Mouse (Mus musculus): ENCODE data around the gene Engase. TPM values are rescaled to one million over a fixed set of nuclear protein-coding genes. Genes with fewer than 3 reads are reported as not detected.

Gene Engase
- polyA plus RNA-seq, 1 experiment, result 8.7 TPM

GRCm38 (mm10) chr11:118517924-118518323, 41.3 kb downstream of the Engase start:
- no peak overlapping the region for H3K4me3 ChIP-seq (ENCODE audit: insufficient read depth, low read depth, low read length)
- no peak overlapping the region for H3K27ac ChIP-seq (replicated peaks; ENCODE audit: low read depth, low read length)
- H3K4me1 ChIP-seq (ENCODE audit: control insufficient read depth, insufficient read depth, insufficient read length, low read length), result no peaks in the 10 kb centered on the region

- H3K4me3 ChIP-seq (ENCODE audit: insufficient read depth, low read depth, low read length), result no peak overlapping the region
- H3K4me1 ChIP-seq (ENCODE audit: control insufficient read depth, insufficient read depth, insufficient read length, low read length), result no peaks in the 10 kb centered on the region
- H3K27ac ChIP-seq (replicated peaks; ENCODE audit: low read depth, low read length), result no peak overlapping the region
Observed at GRCm38 (mm10) chr11:118518743-118519142, 42.1 kb downstream of the Engase start.

DNA sequence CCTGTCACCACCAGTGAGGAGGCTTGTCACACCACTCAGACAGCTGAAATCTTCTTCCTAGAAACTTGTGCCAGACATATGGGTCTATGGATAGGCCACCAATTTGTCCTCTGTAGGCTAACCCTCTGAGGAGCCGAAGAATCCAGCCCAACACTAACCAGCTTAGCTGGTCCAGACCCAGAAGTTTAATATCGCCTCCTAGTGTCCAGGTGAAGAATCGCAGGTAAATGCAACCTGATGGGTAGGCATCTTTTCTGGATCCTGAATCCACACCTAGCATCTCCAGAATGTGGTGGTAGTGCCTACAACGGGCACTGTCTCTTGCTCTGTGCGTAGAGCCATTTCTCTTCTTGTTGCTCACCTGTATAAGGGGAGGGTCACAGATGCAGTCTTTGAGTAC, 43.6 kb downstream of the Engase start:
- no peak overlapping the region for H3K4me3 ChIP-seq (ENCODE audit: insufficient read depth, low read depth, low read length)
- H3K27ac ChIP-seq (replicated peaks; ENCODE audit: low read depth, low read length), result no peak overlapping the region
- no peaks in the 10 kb centered on the region for H3K4me1 ChIP-seq (ENCODE audit: control insufficient read depth, insufficient read depth, insufficient read length, low read length)

DNA sequence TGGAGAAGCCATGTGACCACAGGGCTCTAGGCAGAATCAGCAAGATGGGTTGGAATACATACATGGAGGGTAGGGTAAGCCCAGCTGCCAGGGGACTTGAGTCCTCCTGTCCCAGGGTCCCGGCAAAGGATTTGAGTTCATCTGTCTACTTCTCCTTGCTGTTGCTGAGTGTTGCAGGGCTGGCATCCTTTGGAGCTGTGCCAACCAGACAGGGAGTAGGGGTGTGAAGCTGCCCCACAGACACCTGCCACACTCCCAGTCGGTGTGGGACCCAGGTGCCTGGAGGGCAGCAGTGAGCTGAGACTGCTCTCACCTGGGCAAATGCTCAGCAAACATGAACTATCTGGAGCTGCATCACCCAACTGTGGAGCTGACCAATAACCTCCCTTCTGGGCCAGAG, 44.3 kb downstream of the Engase start:
- Histone ChIP-seq H3K4me3 (ENCODE audit: insufficient read depth, low read depth, low read length) (no peak overlapping the region), H3K27ac (replicated peaks; ENCODE audit: low read depth, low read length) (no peak overlapping the region), H3K4me1 (ENCODE audit: control insufficient read depth, insufficient read depth, insufficient read length, low read length) (no peaks in the 10 kb centered on the region)

- Histone ChIP-seq H3K27ac (replicated peaks; ENCODE audit: low read depth, low read length) (no peak overlapping the region), H3K4me3 (ENCODE audit: insufficient read depth, low read depth, low read length) (no peak overlapping the region), H3K4me1 (ENCODE audit: control insufficient read depth, insufficient read depth, insufficient read length, low read length) (no peaks in the 10 kb centered on the region)
Observed at GRCm38 (mm10) chr11:118523496-118524145, 47.0 kb downstream of the Engase start.

DNA sequence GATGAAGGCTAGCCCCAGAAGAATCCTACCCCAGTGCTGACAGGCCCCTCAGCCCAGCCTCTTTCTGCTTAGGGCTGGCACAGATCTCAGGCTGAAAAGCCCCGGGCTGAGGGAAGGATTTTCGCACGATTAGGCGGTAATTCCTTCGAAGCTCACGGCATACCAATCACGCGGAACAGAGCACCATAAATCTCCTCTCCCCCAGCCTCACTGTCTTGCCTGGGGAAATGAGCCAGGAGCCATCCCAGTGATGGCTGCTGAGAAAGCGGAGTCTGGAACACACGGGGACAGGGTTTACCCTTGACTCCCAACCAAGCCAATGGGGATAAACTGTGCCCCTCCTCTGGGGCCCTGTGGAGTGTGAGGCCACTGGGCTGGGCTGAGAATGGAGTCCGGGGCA, 48.4 kb downstream of the Engase start:
- Histone ChIP-seq H3K27ac (replicated peaks; ENCODE audit: low read depth, low read length) (no peak overlapping the region), H3K4me3 (ENCODE audit: insufficient read depth, low read depth, low read length) (no peak overlapping the region), H3K4me1 (ENCODE audit: control insufficient read depth, insufficient read depth, insufficient read length, low read length) (no peaks in the 10 kb centered on the region)

- H3K4me3 ChIP-seq (ENCODE audit: insufficient read depth, low read depth, low read length), result no peak overlapping the region
- H3K27ac ChIP-seq (replicated peaks; ENCODE audit: low read depth, low read length), result no peak overlapping the region
- no peaks in the 10 kb centered on the region for H3K4me1 ChIP-seq (ENCODE audit: control insufficient read depth, insufficient read depth, insufficient read length, low read length)
Observed at GRCm38 (mm10) chr11:118528761-118529160, 52.1 kb downstream of the Engase start.

- Histone ChIP-seq H3K4me1 (ENCODE audit: control insufficient read depth, insufficient read depth, insufficient read length, low read length) (no peaks in the 10 kb centered on the region), H3K4me3 (ENCODE audit: insufficient read depth, low read depth, low read length) (no peak overlapping the region), H3K27ac (replicated peaks; ENCODE audit: low read depth, low read length) (no peak overlapping the region)
Observed at GRCm38 (mm10) chr11:118530313-118530712, 53.7 kb downstream of the Engase start.

- no peak overlapping the region for H3K27ac ChIP-seq (replicated peaks; ENCODE audit: low read depth, low read length)
Observed at GRCm38 (mm10) chr11:118534382-118535092, 57.9 kb downstream of the Engase start.

DNA sequence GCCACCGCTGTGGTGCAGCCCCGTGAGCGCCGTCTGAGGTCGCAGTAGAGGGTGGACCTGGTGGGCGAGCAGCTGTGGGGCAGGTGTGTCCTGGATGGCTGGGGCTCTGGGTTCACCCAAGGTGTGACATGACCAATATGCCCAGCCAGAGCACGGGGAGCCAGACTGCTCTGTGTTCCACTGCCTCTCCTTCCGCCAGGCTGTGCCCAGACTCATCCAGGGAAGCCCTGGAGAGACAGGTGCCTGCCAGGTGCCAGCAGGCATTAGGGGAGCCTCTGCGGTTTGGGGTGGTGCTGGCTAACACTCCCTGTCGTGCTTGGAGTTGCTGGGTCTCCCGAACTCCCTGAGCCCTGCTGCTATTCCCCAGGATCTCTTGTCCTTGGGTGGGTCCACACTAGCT, 61.4 kb downstream of the Engase start:
- Histone ChIP-seq H3K4me3 (ENCODE audit: insufficient read depth, low read depth, low read length) (no peak overlapping the region), H3K27ac (replicated peaks; ENCODE audit: low read depth, low read length) (no peak overlapping the region), H3K4me1 (ENCODE audit: control insufficient read depth, insufficient read depth, insufficient read length, low read length) (no peaks in the 10 kb centered on the region)

More at GRCm38 (mm10) chr11:118534382-118535092, 57.9 kb downstream of the Engase start:
- Histone ChIP-seq H3K4me1 (ENCODE audit: control insufficient read depth, insufficient read depth, insufficient read length, low read length) (no peaks in the 10 kb centered on the region), H3K4me3 (ENCODE audit: insufficient read depth, low read depth, low read length) (no peak overlapping the region)

Other genes starting within 250 kb of the Engase start
- gene Cyth1, start 228.2 kb upstream of the Engase start, polyA plus RNA-seq (2012; ENCODE audit: insufficient read depth, insufficient read length, missing spikeins), result 37.2 and 41.9 TPM in 2 replicates
- 5.5 and 7.6 TPM in 2 replicates for gene Usp36, start 186.6 kb upstream of the Engase start, polyA plus RNA-seq (2012; ENCODE audit: insufficient read depth, insufficient read length, missing spikeins)
- not detected in 2 replicates for gene Cep295nl, start 134.3 kb upstream of the Engase start, polyA plus RNA-seq (2012; ENCODE audit: insufficient read depth, insufficient read length, missing spikeins)
- gene Timp2, start 121.1 kb upstream of the Engase start, polyA plus RNA-seq (2012; ENCODE audit: insufficient read depth, insufficient read length, missing spikeins), result 46.0 and 69.1 TPM in 2 replicates
- gene Lgals3bp, start 74.7 kb upstream of the Engase start, polyA plus RNA-seq (2012; ENCODE audit: insufficient read depth, insufficient read length, missing spikeins), result 86.8 and 88.8 TPM in 2 replicates
- 11.4 and 12.1 TPM in 2 replicates for gene Cant1, start 57.7 kb upstream of the Engase start, polyA plus RNA-seq (2012; ENCODE audit: insufficient read depth, insufficient read length, missing spikeins)
- 9.1 and 14.7 TPM in 2 replicates for gene C1qtnf1, start 48.6 kb upstream of the Engase start, polyA plus RNA-seq (2012; ENCODE audit: insufficient read depth, insufficient read length, missing spikeins)

Data from brown adipose tissue, adult 24 weeks (tissue).